ENCODE assay signal across 10 mouse cellular contexts in genomic region chr11:75912944-75913657, GRCm38 (mm10). TPM values are rescaled to one million over a fixed set of nuclear protein-coding genes. Genes with fewer than 3 reads are reported as not detected.
DNase-seq lines count a peak whose midpoint lies in the region; ATAC-seq lines count a peak whose summit lies in the region.
"Had no signal": no experiment of that assay in that cellular context is flagged by ENCODE, and none has a peak within 500 bp of the region (broad histone marks: within the 10 kb centered on the region; RNA-seq: fewer than 3 reads in every experiment).

No protein-coding gene starts in this region.

- H3K27me3 ChIP-seq in kidney, embryonic 15.5 days, result no peaks in the 10 kb centered on the region
- peaks cover 5% of the 10 kb centered on the region for H3K27me3 ChIP-seq in limb, embryonic 10.5 days (ENCODE audit: low read depth, poor library complexity, severe bottlenecking)
- H3K27me3 ChIP-seq: embryonic facial prominence, embryonic 15.5 days had no signal

- peak; percentile 77 for DNase-seq in kidney, adult 18-20 months
- DNase-seq in T-cell, adult 2 months (ENCODE audit: low spot score), result peak; percentile 35
- DNase-seq in embryo, embryonic 10.5 days (ENCODE audit: low spot score), result peak; percentile 84
- peak; percentile 77 to 84 for DNase-seq in heart, postnatal 14 days
- DNase-seq in limb, embryonic 10.5 days (ENCODE audit: low spot score), result peak; percentile 84
- peak; percentile 67 for DNase-seq in ovary, postnatal 36 days (ENCODE audit: low spot score)
- DNase-seq in urinary bladder, postnatal 25 days (ENCODE audit: low spot score), result peak; percentile 67

- ATAC-seq in kidney, embryonic 15.5 days (replicated peaks; ENCODE audit: low FRiP score), result no peak

- no peak overlapping the region for H3K4me3 ChIP-seq in kidney, embryonic 15.5 days (replicated peaks)
- H3K4me3 ChIP-seq in limb, embryonic 10.5 days, result no peak overlapping the region
- H3K4me3 ChIP-seq: embryonic facial prominence, embryonic 15.5 days; megakaryocyte, embryonic 14.5 days had no signal

- 44% methylated on average over 10 of the region's 10 CpGs for WGBS in kidney, embryonic 15.5 days
- 56% methylated on average over 10 of the region's 10 CpGs for WGBS in limb, embryonic 10.5 days

- no peak overlapping the region for H3K9ac ChIP-seq in kidney, embryonic 15.5 days
- H3K9ac ChIP-seq: embryonic facial prominence, embryonic 15.5 days had no signal

- H3K9me3 ChIP-seq in kidney, embryonic 15.5 days (replicated peaks), result no peaks in the 10 kb centered on the region
- H3K9me3 ChIP-seq in limb, embryonic 10.5 days (replicated peaks), result 0 out of 2 replicates have a peak, but pooled peaks cover 3% of the 10 kb centered on the region
- H3K9me3 ChIP-seq: embryonic facial prominence, embryonic 15.5 days had no signal

- intact Hi-C loops in heart, postnatal 14 days (cut with DNase I), result loop anchor here (2.0 kb wide), 1 partner anchor 254 kb away; no protein-coding TSS in a partner anchor

- H3K27ac ChIP-seq in kidney, embryonic 15.5 days, result no peak overlapping the region
- no peak overlapping the region for H3K27ac ChIP-seq in limb, embryonic 10.5 days
- H3K27ac ChIP-seq: embryonic facial prominence, embryonic 15.5 days had no signal

- H3K4me2 ChIP-seq in kidney, embryonic 15.5 days, result no peak overlapping the region
- H3K4me2 ChIP-seq: embryonic facial prominence, embryonic 15.5 days had no signal

- H3K36me3 ChIP-seq in kidney, embryonic 15.5 days, result 0 out of 2 replicates have a peak, but pooled peaks cover 3% of the 10 kb centered on the region
- H3K36me3 ChIP-seq in limb, embryonic 10.5 days, result no peaks in the 10 kb centered on the region
- H3K36me3 ChIP-seq: embryonic facial prominence, embryonic 15.5 days had no signal

- peaks cover 7% of the 10 kb centered on the region; the same call in 1 of the 2 replicates for H3K4me1 ChIP-seq in kidney, embryonic 15.5 days
- no peaks in the 10 kb centered on the region for H3K4me1 ChIP-seq in limb, embryonic 10.5 days

RNA-seq across cellular contexts. Expression of gene Rph3al, which starts 25.1 kb away (rescaled TPM):
- 13.8 and 14.5 TPM in 2 replicates for polyA plus RNA-seq in kidney, embryonic 15.5 days (2015; fragmentation: Nextera tagmentation; extraction: Ambion mirVana)
- 10 to 100 TPM; 12.8 to 16.6 TPM for total RNA-seq in heart, postnatal 14 days (2021)
- 1.2 and 2.4 TPM in 2 replicates for polyA plus RNA-seq in limb, embryonic 10.5 days (2016; fragmentation: Nextera tagmentation; extraction: Ambion mirVana)
